Mouse (Mus musculus): ENCODE data around the gene Lamc1.

DNA sequence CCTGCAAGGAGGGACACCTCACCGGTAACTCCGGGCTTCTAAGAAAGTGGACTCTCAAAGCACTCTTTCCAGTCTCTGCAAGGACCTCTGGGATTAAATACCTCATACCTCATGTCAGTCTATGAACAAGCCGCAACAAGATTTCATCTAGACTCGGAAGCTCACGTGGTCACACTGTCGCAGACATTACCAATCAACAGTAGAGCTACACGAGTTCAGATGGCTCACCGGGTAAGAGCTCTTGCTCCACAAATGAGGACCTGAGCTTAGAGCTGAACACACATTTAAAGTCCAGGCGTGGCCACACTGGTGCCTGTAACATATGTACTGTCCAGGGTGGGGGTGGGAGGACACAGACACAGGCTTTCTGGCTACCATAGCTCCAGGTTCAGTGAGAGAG, 46.4 kb downstream of the Lamc1 start:
- TF ChIP-seq CTCF (IDR thresholded peaks at IDR 0.05; ENCODE audit: low read depth, low read length) (no peak), POLR2A (IDR thresholded peaks at IDR 0.05; ENCODE audit: extremely low read depth, insufficient read depth, low read length) (no peak)
